Mouse (Mus musculus) adrenal gland, postnatal 4 days (tissue): Measurements from ENCODE around the gene Tnni3. TPM values are rescaled to one million over a fixed set of nuclear protein-coding genes. Genes with fewer than 3 reads are reported as not detected.

Experiments used
- DNase-seq, 2 experiments: peaks; one replicate each; pipeline ENCODE4 v3.0.0; 2021 to 2022; ENCODE audit warnings: low spot score in 2 of 2, mixed read lengths in 2 of 2
- total RNA-seq, 2 experiments: library from RNA; stranded (reverse); gene quantifications; 2 replicates each; pipeline ENCODE4 v1.2.3; 2021

The Tnni3 gene
- total RNA-seq, 2 experiments from 2014 or later: 1.0 to 1.7 TPM

DNA sequence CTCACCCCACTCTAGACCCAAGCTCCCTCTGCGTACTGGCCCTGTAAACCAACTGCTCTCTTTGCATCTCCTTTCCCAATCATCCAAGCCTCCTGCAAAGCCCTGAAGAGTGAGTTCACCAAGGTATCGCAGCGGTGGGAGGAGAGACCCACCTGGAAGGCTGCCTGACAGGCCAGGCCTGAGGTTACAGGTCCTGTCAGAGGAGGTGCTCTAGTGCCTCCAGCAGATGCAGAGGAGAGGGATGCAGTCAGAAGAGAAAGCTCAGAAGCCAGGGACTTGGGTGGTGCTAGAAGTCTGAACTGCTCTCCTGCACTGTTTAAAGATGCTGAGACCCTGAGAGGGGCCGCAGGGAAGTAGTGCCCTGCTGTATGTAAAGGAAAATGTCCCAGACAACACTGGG lies 25.0 kb downstream of the Tnni3 start:
- no peak for DNase-seq

DNA sequence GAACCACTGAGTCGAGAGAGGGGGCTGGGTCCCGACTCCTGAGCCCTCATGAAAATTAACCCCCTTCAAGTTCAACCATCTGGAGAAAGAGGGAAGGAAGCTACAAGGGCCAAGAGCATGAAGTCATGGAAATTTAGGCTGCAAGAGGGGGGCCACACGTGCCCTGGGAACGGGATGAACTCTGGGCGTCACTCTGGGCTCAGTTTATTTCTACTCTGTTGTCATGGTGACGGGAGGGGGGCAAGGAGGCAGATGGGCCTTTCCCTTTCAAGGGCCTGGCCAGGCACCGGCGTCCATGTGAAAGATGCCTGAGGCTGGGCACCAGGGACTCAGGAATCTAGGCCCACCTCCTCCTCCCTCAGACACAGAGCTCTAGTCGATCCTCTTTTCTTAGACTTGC lies 25.8 kb downstream of the Tnni3 start:
- DNase-seq: peak in 1 of 2 experiments; percentile 29

DNA sequence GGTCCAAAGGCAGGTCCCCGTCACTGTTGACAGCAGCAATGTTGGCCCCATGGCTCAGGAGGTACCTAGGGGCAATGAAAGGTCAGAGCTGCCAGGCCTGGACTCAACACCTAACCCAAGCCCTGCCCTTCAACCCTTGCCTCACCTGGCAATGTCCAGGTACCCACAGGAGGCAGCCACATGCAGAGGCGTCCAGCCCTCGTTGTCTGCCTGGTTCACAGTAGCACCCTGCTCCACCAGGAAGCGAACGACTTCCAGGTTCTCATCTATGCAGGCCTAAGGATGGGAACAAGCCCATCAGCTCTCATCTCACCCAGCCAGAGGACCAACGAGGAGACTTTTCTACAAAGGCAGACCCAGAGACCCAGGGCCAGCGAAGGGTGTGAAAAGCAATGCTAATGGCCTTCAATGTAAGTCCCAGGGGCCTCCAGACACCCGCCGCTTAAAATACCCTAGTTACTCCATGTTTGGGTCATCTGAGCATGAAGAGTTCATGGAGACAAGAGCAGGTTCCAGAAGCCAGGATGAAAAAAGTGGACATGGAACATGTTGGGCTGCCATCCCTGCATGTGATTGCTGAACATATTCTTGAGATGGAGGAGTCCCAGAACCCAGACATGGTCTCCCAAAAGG lies 26.6 kb downstream of the Tnni3 start:
- no peak for DNase-seq

GRCm38 (mm10) chr7:4496468-4496867 lies 27.6 kb downstream of the Tnni3 start:
- no peak for DNase-seq

- no peak for DNase-seq
These were observed 30.0 kb downstream of the Tnni3 start for GRCm38 (mm10) chr7:4493991-4494390.

- DNase-seq: no peak
These were observed 31.5 kb downstream of the Tnni3 start for GRCm38 (mm10) chr7:4492284-4493224.

GRCm38 (mm10) chr7:4491308-4491707 lies 32.7 kb downstream of the Tnni3 start:
- no peak for DNase-seq

- no peak for DNase-seq
These were observed 41.7 kb downstream of the Tnni3 start for GRCm38 (mm10) chr7:4482281-4482680.

DNA sequence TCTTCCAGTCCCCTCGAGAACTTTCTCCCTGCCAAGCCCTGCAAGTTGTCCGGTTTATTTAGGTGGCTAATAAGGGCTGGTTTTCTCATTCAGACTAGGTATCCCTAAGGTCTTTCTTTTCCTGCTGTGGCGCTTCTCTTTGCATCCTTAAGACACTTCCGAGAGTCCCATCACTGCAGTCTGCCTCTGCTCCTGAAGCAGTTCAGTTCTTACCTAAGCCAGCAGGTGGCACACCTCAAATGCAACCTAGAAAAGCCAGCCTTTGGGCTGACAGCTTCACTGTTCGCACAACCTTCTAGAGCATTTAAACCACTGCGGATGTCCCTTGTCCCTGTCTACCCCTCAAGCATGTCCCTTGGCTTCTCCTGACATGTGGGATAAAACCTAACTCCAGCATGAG lies 44.4 kb downstream of the Tnni3 start:
- DNase-seq: no peak

DNA sequence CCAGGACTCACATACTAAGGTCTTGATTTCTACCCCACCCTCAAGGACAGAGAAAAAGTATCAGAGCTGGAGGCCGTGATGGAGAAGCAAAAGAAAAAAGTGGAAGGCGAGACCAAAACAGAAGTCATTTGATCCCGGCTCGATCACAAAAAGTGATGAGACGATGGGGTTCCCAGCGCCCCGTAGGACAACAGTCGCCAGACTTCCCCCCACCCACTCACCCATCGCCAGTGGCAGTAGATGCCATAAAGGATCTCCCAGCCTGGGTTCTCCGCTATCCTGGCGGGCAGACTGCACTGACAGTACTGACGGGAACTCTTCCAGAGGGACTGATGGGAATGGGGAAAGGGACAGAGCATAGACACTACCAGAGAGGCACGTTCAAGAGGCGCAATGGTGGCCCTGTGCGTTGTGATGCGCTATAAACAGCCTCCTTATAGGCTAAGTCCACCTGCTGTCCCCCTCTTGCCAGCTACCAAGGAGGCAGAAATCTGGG lies 45.2 kb downstream of the Tnni3 start:
- no peak for DNase-seq

DNA sequence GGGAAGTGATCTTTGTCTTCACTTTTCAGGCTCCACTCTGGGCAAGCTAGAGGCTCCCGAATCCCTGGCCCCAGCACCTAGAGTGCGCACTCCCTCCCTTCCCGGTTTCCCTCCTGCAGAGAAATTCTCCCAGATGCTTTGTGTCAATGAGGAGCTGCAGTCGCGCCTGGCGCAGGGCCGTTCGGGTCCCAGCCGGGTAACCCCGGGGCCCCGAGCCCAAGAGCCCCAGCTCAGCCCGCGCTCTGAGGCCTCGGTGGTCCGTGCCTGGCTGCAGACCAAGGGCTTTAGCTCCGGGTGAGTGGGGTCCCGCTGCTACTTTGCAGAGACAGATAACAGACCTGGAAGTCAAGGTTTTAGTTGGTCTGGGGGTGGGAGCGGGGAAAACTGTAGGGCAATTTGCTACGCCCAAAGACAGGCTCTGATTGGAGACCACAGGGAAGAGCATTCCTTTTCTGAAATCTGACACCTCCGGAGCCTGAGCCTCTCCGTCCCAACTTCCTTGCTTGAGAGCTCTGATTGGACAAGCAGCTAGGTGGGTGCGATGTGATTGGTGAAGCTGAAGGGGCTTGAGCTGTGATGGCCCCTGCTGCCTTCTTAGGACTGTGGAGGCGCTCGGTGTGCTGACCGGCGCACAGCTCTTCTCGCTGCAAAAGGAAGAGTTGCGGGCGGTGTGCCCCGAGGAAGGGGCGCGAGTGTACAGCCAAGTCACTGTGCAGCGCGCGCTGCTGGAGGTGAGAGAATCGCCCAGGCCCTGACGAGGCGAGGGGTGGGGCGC lies 45.8 kb downstream of the Tnni3 start:
- peak; percentile 33 to 58 for DNase-seq

- no peak for DNase-seq
These were observed 50.1 kb downstream of the Tnni3 start for GRCm38 (mm10) chr7:4473940-4474339.

DNA sequence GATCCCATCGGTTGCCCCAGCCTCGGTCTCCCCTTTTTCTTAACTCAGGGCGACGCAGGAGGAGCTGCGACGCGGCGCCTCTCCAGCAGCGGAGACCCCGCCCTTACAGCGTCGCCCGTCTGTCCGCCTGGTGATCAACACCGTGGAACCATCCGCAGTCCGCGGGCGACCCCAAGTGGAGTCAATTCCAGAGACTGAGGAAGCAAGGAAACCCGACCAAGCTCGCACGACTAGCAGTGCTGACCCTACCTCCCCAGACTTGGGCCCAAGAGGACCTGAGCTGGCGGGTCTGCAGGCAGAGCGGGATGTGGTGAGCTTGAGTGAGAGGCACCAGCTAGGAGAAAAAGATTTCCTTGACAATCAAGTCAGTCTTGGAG lies 52.9 kb downstream of the Tnni3 start:
- DNase-seq: peak; percentile 58 to 60

DNA sequence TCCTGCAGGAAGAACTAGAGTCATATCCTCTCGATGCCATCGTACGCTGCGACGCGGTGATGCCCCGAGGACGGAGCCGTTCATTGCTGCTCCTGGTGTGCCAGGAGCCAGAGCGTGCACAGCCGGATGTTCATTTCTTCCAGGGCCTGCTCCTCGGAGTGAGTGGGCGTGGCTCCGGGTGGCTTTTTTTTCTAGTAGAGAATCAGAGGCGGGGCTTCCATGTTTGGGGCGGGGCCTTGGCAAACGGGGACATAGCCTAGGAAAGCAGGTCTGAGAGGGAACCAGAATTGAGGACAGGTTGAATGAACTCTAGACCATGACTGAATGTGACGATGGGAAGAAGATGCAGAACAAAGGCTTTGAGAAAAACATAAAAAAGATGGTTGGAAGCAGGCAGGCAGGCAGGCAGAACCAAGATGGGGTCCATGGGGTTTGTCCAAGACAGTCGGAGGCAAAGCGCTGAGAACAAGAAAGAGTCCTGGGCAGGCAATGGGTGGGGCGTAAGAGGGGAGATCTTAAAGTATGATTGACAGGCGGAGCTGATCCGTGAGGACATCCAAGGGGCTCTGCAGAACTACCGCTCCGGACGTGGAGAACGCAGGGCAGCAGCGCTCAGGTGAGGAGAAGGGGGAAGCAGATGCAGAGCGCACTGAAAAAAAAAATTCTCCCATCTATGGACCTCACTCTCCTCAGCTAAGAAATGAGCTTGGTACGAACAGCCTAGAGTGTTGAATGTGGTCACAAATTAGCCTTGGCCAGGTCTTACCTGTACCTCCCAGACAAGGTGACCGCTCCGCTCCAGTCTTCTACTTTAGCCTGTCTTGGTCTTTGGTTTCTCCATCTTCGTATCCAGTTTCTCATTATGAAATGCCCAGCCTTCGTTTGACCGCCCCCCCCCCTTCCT lies 53.5 kb downstream of the Tnni3 start:
- peak in 1 of 2 experiments; percentile 38 for DNase-seq

Other genes with a start within 250 kb of the Tnni3 start
- under 1 TPM in 1 of 2 experiments, not detected in 1; 0.20 TPM for gene Ncr1, start 186.5 kb downstream of the Tnni3 start, total RNA-seq
- gene Gp6, start 126.5 kb downstream of the Tnni3 start, total RNA-seq: under 1 TPM; 0.11 to 0.40 TPM
- gene Rdh13, start 78.6 kb downstream of the Tnni3 start, total RNA-seq: 10 to 100 TPM; 31.7 to 34.3 TPM
- 1 to 10 TPM; 7.8 to 9.3 TPM for gene Eps8l1, start 63.6 kb downstream of the Tnni3 start, total RNA-seq
- 100 to 1,000 TPM; 106 to 112 TPM for gene Ppp1r12c, start 22.5 kb downstream of the Tnni3 start, total RNA-seq
- gene Tnnt1, start 7.8 kb downstream of the Tnni3 start, total RNA-seq: 10 to 100 TPM in 1 of 2 experiments, 1 to 10 TPM in 1; 8.1 to 21.0 TPM
- 1 to 10 TPM in 1 of 2 experiments, under 1 TPM in 1; 0.95 to 1.1 TPM for gene Dnaaf3, start 8.2 kb upstream of the Tnni3 start, total RNA-seq
- gene Syt5, start 23.3 kb upstream of the Tnni3 start, total RNA-seq: 10 to 100 TPM; 16.8 to 18.2 TPM
- gene Ptprh, start 79.8 kb upstream of the Tnni3 start, total RNA-seq: under 1 TPM in 1 of 2 experiments, not detected in 1; 0.23 TPM
- gene Tmem86b, start 107.2 kb upstream of the Tnni3 start, total RNA-seq: 10 to 100 TPM; 12.8 to 16.6 TPM
- 100 to 1,000 TPM in 1 of 2 experiments, 10 to 100 TPM in 1; 98.4 to 103 TPM for gene Ppp6r1, start 134.8 kb upstream of the Tnni3 start, total RNA-seq
- gene Hspbp1, start 160.8 kb upstream of the Tnni3 start, total RNA-seq: 10 to 100 TPM; 41.3 to 43.6 TPM
- gene Brsk1, start 166.4 kb upstream of the Tnni3 start, total RNA-seq: 10 to 100 TPM; 14.4 to 17.0 TPM
- under 1 TPM; 0.11 to 0.25 TPM for gene Tmem150b, start 201.0 kb upstream of the Tnni3 start, total RNA-seq
- 10 to 100 TPM; 89.8 to 94.8 TPM for gene Kmt5c, start 215.9 kb upstream of the Tnni3 start, total RNA-seq
- gene Cox6b2, start 228.9 kb upstream of the Tnni3 start, total RNA-seq: 10 to 100 TPM; 36.6 to 40.4 TPM
- gene Fam71e2, start 247.1 kb upstream of the Tnni3 start, total RNA-seq: not detected